Comparison of ENCODE assay signal across 9 mouse cellular contexts in genomic region chr10:81356352-81356990, GRCm38 (mm10). TPM values are rescaled to one million over a fixed set of nuclear protein-coding genes. Genes with fewer than 3 reads are reported as not detected.
DNase-seq lines count a peak whose midpoint lies in the region; ATAC-seq lines count a peak whose summit lies in the region.
"Had no signal": no experiment of that assay in that cellular context is flagged by ENCODE, and none has a peak within 500 bp of the region (broad histone marks: within the 10 kb centered on the region; RNA-seq: fewer than 3 reads in every experiment).

No protein-coding gene starts in this region.

- peak overlapping the region; percentile 68 for H3K4me3 ChIP-seq in heart, embryonic 11.5 days (ENCODE audit: low read depth, low read length)
- H3K4me3 ChIP-seq in brown adipose tissue, adult 24 weeks (ENCODE audit: insufficient read depth, low read depth, low read length): peak overlapping the region; percentile 58
- peak overlapping the region; percentile 83; the same call in 1 of the 2 replicates for H3K4me3 ChIP-seq in intestine, embryonic 16.5 days (ENCODE audit: low read length)
- no peak overlapping the region for H3K4me3 ChIP-seq in midbrain, embryonic 11.5 days (ENCODE audit: low read depth, low read length)

- WGBS in heart, embryonic 11.5 days (ENCODE audit: insufficient replicate concordance): 53% methylated on average over 12 of the region's 12 CpGs
- 49% methylated on average over 12 of the region's 12 CpGs for WGBS in intestine, embryonic 16.5 days
- 60% methylated on average over 12 of the region's 12 CpGs for WGBS in midbrain, embryonic 11.5 days

- no peaks in the 10 kb centered on the region for H3K9me3 ChIP-seq in heart, embryonic 11.5 days (replicated peaks; ENCODE audit: control insufficient read depth, low read length)
- no peaks in the 10 kb centered on the region for H3K9me3 ChIP-seq in intestine, embryonic 16.5 days (ENCODE audit: control insufficient read depth, low read length)
- H3K9me3 ChIP-seq in midbrain, embryonic 11.5 days (ENCODE audit: control insufficient read depth, low read length): no peaks in the 10 kb centered on the region

- no peaks in the 10 kb centered on the region for H3K27me3 ChIP-seq in heart, embryonic 11.5 days (ENCODE audit: control insufficient read depth, insufficient read depth, low read length)
- H3K27me3 ChIP-seq in intestine, embryonic 16.5 days (replicated peaks; ENCODE audit: control insufficient read depth, insufficient read depth, low read length): no peaks in the 10 kb centered on the region
- no peaks in the 10 kb centered on the region for H3K27me3 ChIP-seq in midbrain, embryonic 11.5 days (ENCODE audit: control insufficient read depth, insufficient read depth, low read length)
- H3K27me3 ChIP-seq: Patski had no signal

- no peaks in the 10 kb centered on the region for H3K36me3 ChIP-seq in heart, embryonic 11.5 days (ENCODE audit: control insufficient read depth, insufficient read depth, low read length)
- H3K36me3 ChIP-seq in intestine, embryonic 16.5 days (ENCODE audit: control insufficient read depth, insufficient read depth, low read length): peaks cover 7% of the 10 kb centered on the region; the same call in 1 of the 2 replicates
- no peaks in the 10 kb centered on the region for H3K36me3 ChIP-seq in midbrain, embryonic 11.5 days (ENCODE audit: control insufficient read depth, insufficient read depth, low read length)

- intact Hi-C loops in heart, postnatal 36 days (cut with DNase I): no loop called here
- intact Hi-C loops in gastrocnemius, postnatal 14 days (cut with DNase I; ENCODE audit: low total_unique reads): no loop called here

- no peak for ATAC-seq in heart, embryonic 11.5 days (replicated peaks; ENCODE audit: insufficient number of reproducible peaks, low FRiP score, low TSS enrichment)
- no peak for ATAC-seq in intestine, embryonic 16.5 days
- peak; percentile 1; the same call in 1 of the 2 replicates for ATAC-seq in midbrain, embryonic 11.5 days (ENCODE audit: low FRiP score)

- DNase-seq in heart, postnatal 36 days: no peak
- DNase-seq in midbrain, embryonic 11.5 days (ENCODE audit: low spot score, missing footprints): peak; percentile 82
- DNase-seq in gastrocnemius, postnatal 14 days: no peak
- DNase-seq in urinary bladder, postnatal 25 days (ENCODE audit: low spot score): no peak
- no peak for DNase-seq in layer of hippocampus, adult 8-10 months (ENCODE audit: low spot score in 2 of 2)

- H3K4me2 ChIP-seq in heart, embryonic 11.5 days: peak overlapping the region; percentile 90
- peak overlapping the region; percentile 44 for H3K4me2 ChIP-seq in intestine, embryonic 16.5 days (ENCODE audit: low read depth, low read length)
- H3K4me2 ChIP-seq in midbrain, embryonic 11.5 days: no peak overlapping the region

- H3K9ac ChIP-seq in heart, embryonic 11.5 days (ENCODE audit: low read depth, low read length): peak overlapping the region; percentile 2; the same call in 1 of the 2 replicates
- H3K9ac ChIP-seq in intestine, embryonic 16.5 days (ENCODE audit: low read depth, low read length): 0 out of 2 replicates have a peak overlapping the region, but pooled peaks have one; percentile 23
- no peak overlapping the region for H3K9ac ChIP-seq in midbrain, embryonic 11.5 days (ENCODE audit: low read length)

- no peak overlapping the region for H3K27ac ChIP-seq in heart, embryonic 11.5 days (ENCODE audit: low read depth, low read length)
- H3K27ac ChIP-seq in brown adipose tissue, adult 24 weeks (replicated peaks; ENCODE audit: low read depth, low read length): peak overlapping the region; percentile 67
- no peak overlapping the region for H3K27ac ChIP-seq in intestine, embryonic 16.5 days (ENCODE audit: low read length)
- no peak overlapping the region for H3K27ac ChIP-seq in midbrain, embryonic 11.5 days (ENCODE audit: low read depth, low read length)

- peaks cover 29% of the 10 kb centered on the region for H3K4me1 ChIP-seq in heart, embryonic 11.5 days (ENCODE audit: control insufficient read depth, insufficient read depth, low read length)
- peaks cover 9% of the 10 kb centered on the region; the same call in 1 of the 2 replicates for H3K4me1 ChIP-seq in brown adipose tissue, adult 24 weeks (ENCODE audit: control insufficient read depth, insufficient read depth, insufficient read length, low read length)
- peaks cover 47% of the 10 kb centered on the region for H3K4me1 ChIP-seq in intestine, embryonic 16.5 days (ENCODE audit: control insufficient read depth, insufficient read depth, low read length)
- H3K4me1 ChIP-seq in midbrain, embryonic 11.5 days (ENCODE audit: control insufficient read depth, insufficient read depth, low read length): peaks cover 25% of the 10 kb centered on the region

RNA-seq across cellular contexts. Expression of gene Mfsd12, which starts 0.8 kb away (rescaled TPM):
- 4.6 and 4.7 TPM in 2 replicates for polyA plus RNA-seq in heart, embryonic 11.5 days (2014; fragmentation: Nextera tagmentation; extraction: Ambion mirVana)
- total RNA-seq in heart, postnatal 36 days (2021): 10 to 100 TPM; 11.7 to 12.5 TPM
- 8.3 and 11.5 TPM in 2 replicates for polyA plus RNA-seq in brown adipose tissue, adult 24 weeks (2012; ENCODE audit: insufficient read depth, insufficient read length, missing spikeins)
- polyA plus RNA-seq in intestine, embryonic 16.5 days (2015; fragmentation: Nextera tagmentation; extraction: Ambion mirVana): 21.6 and 32.4 TPM in 2 replicates
- 2.8 and 4.4 TPM in 2 replicates for polyA plus RNA-seq in midbrain, embryonic 11.5 days (2014; fragmentation: Nextera tagmentation; extraction: Ambion mirVana)
- total RNA-seq in gastrocnemius, postnatal 14 days (2021): 1 to 10 TPM; 3.7 to 4.0 TPM
- total RNA-seq in layer of hippocampus, adult 8-10 months (2022): 10 to 100 TPM; 40.7 to 46.7 (median 43.6) TPM

RNA-seq across cellular contexts. Expression of gene Hmg20b, which starts 6.2 kb away (rescaled TPM):
- 102 and 107 TPM in 2 replicates for polyA plus RNA-seq in heart, embryonic 11.5 days (2014; fragmentation: Nextera tagmentation; extraction: Ambion mirVana)
- 10 to 100 TPM; 60.4 to 67.1 TPM for total RNA-seq in heart, postnatal 36 days (2021)
- polyA plus RNA-seq in brown adipose tissue, adult 24 weeks (2012; ENCODE audit: insufficient read depth, insufficient read length, missing spikeins): 66.1 and 78.7 TPM in 2 replicates
- polyA plus RNA-seq in intestine, embryonic 16.5 days (2015; fragmentation: Nextera tagmentation; extraction: Ambion mirVana): 69.0 and 71.4 TPM in 2 replicates
- 89.1 and 97.7 TPM in 2 replicates for polyA plus RNA-seq in midbrain, embryonic 11.5 days (2014; fragmentation: Nextera tagmentation; extraction: Ambion mirVana)
- total RNA-seq in gastrocnemius, postnatal 14 days (2021): 10 to 100 TPM; 24.3 to 25.8 TPM
- 10 to 100 TPM; 32.5 to 37.1 (median 32.9) TPM for total RNA-seq in layer of hippocampus, adult 8-10 months (2022)

RNA-seq across cellular contexts. Expression of gene 4930404N11Rik, which starts 9.1 kb away (rescaled TPM):
- polyA plus RNA-seq in heart, embryonic 11.5 days (2014; fragmentation: Nextera tagmentation; extraction: Ambion mirVana): 0.23 and 0.67 TPM in 2 replicates
- total RNA-seq in heart, postnatal 36 days (2021): under 1 TPM; 0.31 to 0.81 TPM
- polyA plus RNA-seq in brown adipose tissue, adult 24 weeks (2012; ENCODE audit: insufficient read depth, insufficient read length, missing spikeins): not detected in 2 replicates
- 1.4 and 2.7 TPM in 2 replicates for polyA plus RNA-seq in intestine, embryonic 16.5 days (2015; fragmentation: Nextera tagmentation; extraction: Ambion mirVana)
- 0.12 TPM in 1 of 2 replicates, not detected in the other for polyA plus RNA-seq in midbrain, embryonic 11.5 days (2014; fragmentation: Nextera tagmentation; extraction: Ambion mirVana)
- under 1 TPM; 0.37 to 0.42 TPM for total RNA-seq in gastrocnemius, postnatal 14 days (2021)
- 1 to 10 TPM; 1.0 to 3.2 (median 1.4) TPM for total RNA-seq in layer of hippocampus, adult 8-10 months (2022)

RNA-seq across cellular contexts. Expression of gene Gipc3, which starts 13.4 kb away (rescaled TPM):
- not detected in 2 replicates for polyA plus RNA-seq in heart, embryonic 11.5 days (2014; fragmentation: Nextera tagmentation; extraction: Ambion mirVana)
- 1 to 10 TPM; 5.9 TPM for total RNA-seq in heart, postnatal 36 days (2021)
- 1.0 TPM in 1 of 2 replicates, not detected in the other for polyA plus RNA-seq in brown adipose tissue, adult 24 weeks (2012; ENCODE audit: insufficient read depth, insufficient read length, missing spikeins)
- 0.06 and 0.12 TPM in 2 replicates for polyA plus RNA-seq in intestine, embryonic 16.5 days (2015; fragmentation: Nextera tagmentation; extraction: Ambion mirVana)
- polyA plus RNA-seq in midbrain, embryonic 11.5 days (2014; fragmentation: Nextera tagmentation; extraction: Ambion mirVana): 0.04 TPM in 1 of 2 replicates, not detected in the other
- total RNA-seq in gastrocnemius, postnatal 14 days (2021): 1 to 10 TPM; 1.8 to 2.0 TPM
- total RNA-seq in layer of hippocampus, adult 8-10 months (2022): 1 to 10 TPM; 1.3 to 2.2 (median 1.7) TPM

RNA-seq across cellular contexts. Expression of gene Fzr1, which starts 21.8 kb away (rescaled TPM):
- polyA plus RNA-seq in heart, embryonic 11.5 days (2014; fragmentation: Nextera tagmentation; extraction: Ambion mirVana): 66.1 and 70.0 TPM in 2 replicates
- total RNA-seq in heart, postnatal 36 days (2021): 10 to 100 TPM; 27.8 to 29.4 TPM
- polyA plus RNA-seq in brown adipose tissue, adult 24 weeks (2012; ENCODE audit: insufficient read depth, insufficient read length, missing spikeins): 9.3 and 10.3 TPM in 2 replicates
- polyA plus RNA-seq in intestine, embryonic 16.5 days (2015; fragmentation: Nextera tagmentation; extraction: Ambion mirVana): 73.2 and 78.7 TPM in 2 replicates
- polyA plus RNA-seq in midbrain, embryonic 11.5 days (2014; fragmentation: Nextera tagmentation; extraction: Ambion mirVana): 94.3 and 104 TPM in 2 replicates
- 10 to 100 TPM; 11.9 to 15.4 TPM for total RNA-seq in gastrocnemius, postnatal 14 days (2021)
- 10 to 100 TPM; 64.6 to 72.1 (median 67.2) TPM for total RNA-seq in layer of hippocampus, adult 8-10 months (2022)
